Mouse (Mus musculus) hindbrain, embryonic 13.5 days (tissue): ENCODE data around the gene Grwd1. TPM values are rescaled to one million over a fixed set of nuclear protein-coding genes. Genes with fewer than 3 reads are reported as not detected.
A peak's percentile ranks its signal among the peaks of the same experiment; 100 is the strongest.

Source experiments
- ATAC-seq: fragments of 200-750 bp; cut with Nextera tagmentation; 2 replicates; pipeline ENCODE4 v1.8.0; 2017; ENCODE audit warnings: moderate TSS enrichment; ENCODE audit not compliant: low FRiP score
- H3K27ac ChIP-seq: fragments of 300-500 bp; sonication (generic); 2 replicates; pipeline ENCODE4 v1.5.1; 2015; ENCODE audit warnings: inconsistent platforms, mild to moderate bottlenecking, moderate library complexity
- H3K27me3 ChIP-seq: fragments of 300-500 bp; sonication (generic); 2 replicates; pipeline ENCODE4 v1.6.1; 2015; ENCODE audit warnings: mild to moderate bottlenecking, inconsistent platforms
- H3K36me3 ChIP-seq: fragments of 300-500 bp; sonication (generic); 2 replicates; pipeline ENCODE4 v1.6.1; 2015; ENCODE audit warnings: mild to moderate bottlenecking, inconsistent platforms
- H3K4me1 ChIP-seq: fragments of 300-500 bp; sonication (generic); replicated peaks from 2 replicates; pipeline ENCODE4 v1.6.1; 2015; ENCODE audit warnings: inconsistent platforms
- H3K4me2 ChIP-seq: fragments of 300-500 bp; sonication (generic); 2 replicates; pipeline ENCODE4 v1.6.1; 2015; ENCODE audit warnings: inconsistent platforms, mild to moderate bottlenecking, moderate library complexity
- H3K4me3 ChIP-seq: fragments of 300-500 bp; sonication (generic); 2 replicates; pipeline ENCODE4 v1.5.1; 2015; ENCODE audit warnings: mild to moderate bottlenecking, inconsistent platforms
- H3K9ac ChIP-seq: fragments of 300-500 bp; sonication (generic); 2 replicates; pipeline ENCODE4 v1.6.1; 2015; ENCODE audit warnings: mild to moderate bottlenecking, inconsistent platforms
- H3K9me3 ChIP-seq: fragments of 300-500 bp; sonication (generic); 2 replicates; pipeline ENCODE4 v1.6.1; 2016; ENCODE audit warnings: inconsistent platforms
- WGBS: fragments of 180-500 bp; shearing (Covaris S2); methylation state at CpG from one replicate; pipeline ENCODE4 v1.1.7; 2015; 5-methylcytosine and 5-hydroxymethylcytosine counted together
- polyA plus RNA-seq: library from polyadenylated mRNA; unstranded; fragments of >200 nt; fragmentation: Nextera tagmentation; extraction: Ambion mirVana; gene quantifications from 2 replicates; pipeline ENCODE4 v1.2.1, GENCODE M21; 2015

Gene Grwd1
- polyA plus RNA-seq, 1 experiment from 2014 or later: 37.5 TPM

DNA sequence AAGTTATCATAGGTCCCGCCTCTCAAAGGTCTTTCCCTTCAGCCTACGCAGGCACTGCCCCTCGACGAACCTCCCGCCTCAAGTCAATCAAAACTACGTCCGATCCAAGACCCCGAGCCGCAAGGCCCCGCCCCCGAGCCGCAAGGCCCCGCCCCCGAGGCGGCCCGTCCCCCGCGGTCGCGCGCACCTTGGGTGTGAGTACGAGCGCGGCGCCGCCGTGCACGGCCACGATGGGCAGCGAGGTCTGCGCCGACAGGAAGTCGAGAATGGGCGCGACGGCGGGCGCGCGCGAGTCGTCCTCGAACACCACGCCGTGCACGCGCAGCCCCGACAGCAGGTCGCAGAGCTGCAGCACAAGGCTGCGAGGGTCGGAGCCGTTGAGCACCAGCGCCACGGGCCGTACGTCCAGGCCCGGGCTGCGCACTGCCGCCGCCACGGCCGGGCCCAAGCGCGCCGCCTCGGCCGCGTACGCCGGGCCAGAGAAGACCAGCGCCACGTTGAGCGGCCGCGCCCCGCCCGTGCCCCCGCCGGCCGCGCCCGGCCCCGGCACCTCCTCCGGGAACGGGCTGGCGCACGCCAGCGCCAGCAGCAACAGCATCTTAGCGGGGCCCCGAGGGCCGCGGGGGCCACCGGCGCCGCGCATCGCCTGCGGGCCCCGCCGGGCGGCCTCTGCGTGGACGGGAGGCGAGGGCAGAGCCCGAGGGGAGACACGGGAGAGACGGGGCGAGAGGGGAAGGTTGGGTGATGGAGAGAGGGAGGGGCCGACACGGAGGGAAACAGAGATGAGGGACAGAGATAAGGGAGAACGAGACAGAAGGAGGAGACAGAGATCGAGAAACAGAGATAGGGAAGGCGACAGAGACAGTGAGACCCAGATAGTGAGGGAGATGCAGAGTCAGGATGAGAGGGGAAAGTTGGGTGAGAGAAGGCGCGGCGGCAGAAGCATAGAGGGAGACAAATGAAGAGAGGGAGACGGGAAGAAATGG, 35.5 kb upstream of the Grwd1 start:
- peak overlapping the region; percentile 65 for H3K4me3 ChIP-seq
- H3K9me3 ChIP-seq: no peaks in the 10 kb centered on the region
- H3K27me3 ChIP-seq: peaks cover 64% of the 10 kb centered on the region
- peaks cover 54% of the 10 kb centered on the region for H3K4me1 ChIP-seq
- peak overlapping the region; percentile 72 for H3K4me2 ChIP-seq
- H3K36me3 ChIP-seq: no peaks in the 10 kb centered on the region
- H3K27ac ChIP-seq: peak overlapping the region; percentile 45
- peak overlapping the region; percentile 83 for H3K9ac ChIP-seq
- WGBS: under 1% methylated on average over 91 of the region's 117 CpGs
- peak; percentile 33 for ATAC-seq

DNA sequence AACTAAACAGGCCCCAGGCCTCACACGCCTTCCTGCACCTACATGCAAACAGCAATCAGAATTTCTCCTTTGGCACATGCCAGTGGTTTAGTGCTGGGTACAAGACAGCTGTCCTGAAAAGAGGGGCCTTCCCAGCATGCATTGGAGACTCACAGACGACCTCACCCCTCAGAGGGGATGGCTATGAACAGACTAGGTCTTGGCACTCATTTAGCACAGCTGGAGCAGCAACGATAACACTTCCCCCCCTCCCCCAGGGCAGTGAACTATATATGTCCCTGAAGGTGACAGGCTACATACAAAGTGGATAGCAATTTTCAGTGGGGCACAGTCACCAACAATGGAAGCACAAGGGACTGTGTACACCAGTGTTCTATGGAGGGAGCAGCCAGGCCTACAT, 33.7 kb upstream of the Grwd1 start:
- Histone ChIP-seq H3K9ac (no peak overlapping the region), H3K9me3 (no peaks in the 10 kb centered on the region), H3K4me1 (peaks cover 45% of the 10 kb centered on the region), H3K4me3 (no peak overlapping the region), H3K27me3 (peaks cover 64% of the 10 kb centered on the region), H3K36me3 (no peaks in the 10 kb centered on the region), H3K27ac (no peak overlapping the region), H3K4me2 (no peak overlapping the region)
- no peak for ATAC-seq
- 52% methylated on average over 3 of the region's 3 CpGs for WGBS

GRCm38 (mm10) chr7:45862804-45863203, 32.1 kb upstream of the Grwd1 start:
- no peak overlapping the region for H3K4me2 ChIP-seq
- H3K27ac ChIP-seq: no peak overlapping the region
- no peaks in the 10 kb centered on the region for H3K9me3 ChIP-seq
- no peak overlapping the region for H3K9ac ChIP-seq
- no peak overlapping the region for H3K4me3 ChIP-seq
- H3K27me3 ChIP-seq: peaks cover 64% of the 10 kb centered on the region
- peaks cover 32% of the 10 kb centered on the region for H3K4me1 ChIP-seq
- no peak for ATAC-seq
- no peaks in the 10 kb centered on the region for H3K36me3 ChIP-seq
- WGBS: 90% methylated on average over 7 of the region's 7 CpGs

- Histone ChIP-seq H3K9ac (no peak overlapping the region), H3K4me3 (no peak overlapping the region), H3K4me2 (no peak overlapping the region), H3K9me3 (no peaks in the 10 kb centered on the region), H3K36me3 (no peaks in the 10 kb centered on the region), H3K4me1 (peaks cover 31% of the 10 kb centered on the region), H3K27me3 (peaks cover 81% of the 10 kb centered on the region), H3K27ac (no peak overlapping the region)
- no peak for ATAC-seq
- 64% methylated on average over 4 of the region's 4 CpGs for WGBS
Measured at GRCm38 (mm10) chr7:45859008-45859407, 28.3 kb upstream of the Grwd1 start.

- 1% methylated on average over 30 of the region's 30 CpGs for WGBS
Measured at GRCm38 (mm10) chr7:45856950-45857901, 26.5 kb upstream of the Grwd1 start.

DNA sequence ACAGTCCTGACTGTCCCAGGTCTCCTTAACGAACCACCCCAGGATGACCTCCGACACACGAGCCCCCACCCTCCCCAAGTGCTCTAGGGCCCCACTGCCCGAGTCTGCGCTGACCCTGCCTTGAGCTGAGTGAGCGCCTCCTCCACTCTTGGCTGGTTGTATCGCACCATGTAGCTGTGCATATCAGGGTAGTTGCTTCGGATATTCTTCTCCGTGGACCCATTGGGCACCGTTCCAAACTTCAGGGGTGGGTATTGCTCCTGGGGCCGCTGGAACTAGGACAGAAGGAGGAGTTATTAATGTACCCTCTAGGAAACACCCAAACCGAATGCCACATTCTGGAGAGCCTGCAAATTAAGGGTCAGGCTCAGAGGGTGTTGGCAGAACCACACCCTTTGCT, 22.3 kb upstream of the Grwd1 start:
- Histone ChIP-seq H3K4me1 (peaks cover 18% of the 10 kb centered on the region), H3K4me3 (no peak overlapping the region), H3K9ac (no peak overlapping the region), H3K9me3 (no peaks in the 10 kb centered on the region), H3K27me3 (peaks cover 61% of the 10 kb centered on the region), H3K27ac (no peak overlapping the region), H3K36me3 (peaks cover 2% of the 10 kb centered on the region; the same call in 1 of the 2 replicates), H3K4me2 (no peak overlapping the region)
- no peak for ATAC-seq
- 86% methylated on average over 12 of the region's 12 CpGs for WGBS

More at GRCm38 (mm10) chr7:45856950-45857901, 26.5 kb upstream of the Grwd1 start:
- Histone ChIP-seq H3K9ac (peak overlapping the region; percentile 59), H3K4me3 (peak overlapping the region; percentile 29), H3K27me3 (peaks cover 73% of the 10 kb centered on the region), H3K9me3 (no peaks in the 10 kb centered on the region), H3K36me3 (peaks cover 2% of the 10 kb centered on the region; the same call in 1 of the 2 replicates), H3K4me2 (peak overlapping the region; percentile 49), H3K27ac (no peak overlapping the region), H3K4me1 (peaks cover 29% of the 10 kb centered on the region)
- no peak for ATAC-seq

DNA sequence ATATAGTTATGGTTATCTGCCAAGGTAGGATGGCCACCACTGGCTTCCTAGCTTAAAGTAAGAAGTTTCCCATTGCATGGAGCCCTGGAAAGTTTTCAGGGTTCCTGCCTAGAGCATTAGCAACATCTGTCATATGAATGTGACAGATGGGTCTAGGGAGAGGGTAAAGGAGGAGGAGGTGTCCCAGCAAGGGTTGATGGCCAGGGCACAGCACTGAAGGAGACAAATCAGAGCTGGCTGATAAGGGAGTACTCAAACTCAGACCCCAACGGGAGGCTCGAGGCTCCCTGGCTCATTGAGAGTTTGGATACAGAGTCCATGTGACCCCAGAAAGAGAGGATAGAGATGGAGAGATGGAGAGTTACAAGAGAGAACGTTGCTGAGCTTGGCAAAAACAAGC, 19.9 kb upstream of the Grwd1 start:
- no peak for ATAC-seq
- no peak overlapping the region for H3K4me3 ChIP-seq
- H3K27me3 ChIP-seq: peaks cover 43% of the 10 kb centered on the region
- 80% methylated on average over 3 of the region's 3 CpGs for WGBS
- no peak overlapping the region for H3K9ac ChIP-seq
- H3K27ac ChIP-seq: no peak overlapping the region
- H3K4me1 ChIP-seq: 0 out of 2 replicates have a peak, but pooled peaks cover 4% of the 10 kb centered on the region
- H3K4me2 ChIP-seq: no peak overlapping the region
- peaks cover 2% of the 10 kb centered on the region; the same call in 1 of the 2 replicates for H3K36me3 ChIP-seq
- H3K9me3 ChIP-seq: no peaks in the 10 kb centered on the region

- Histone ChIP-seq H3K9me3 (no peaks in the 10 kb centered on the region), H3K27me3 (peaks cover 48% of the 10 kb centered on the region), H3K4me1 (0 out of 2 replicates have a peak, but pooled peaks cover 4% of the 10 kb centered on the region), H3K27ac (no peak overlapping the region; the same call in 1 of the 2 replicates), H3K36me3 (peaks cover 2% of the 10 kb centered on the region; the same call in 1 of the 2 replicates), H3K9ac (no peak overlapping the region; the same call in 1 of the 2 replicates), H3K4me3 (no peak overlapping the region), H3K4me2 (no peak overlapping the region)
- WGBS: 4% methylated on average over 6 of the region's 6 CpGs
- ATAC-seq: no peak
Measured at GRCm38 (mm10) chr7:45848447-45849027, 17.8 kb upstream of the Grwd1 start.

GRCm38 (mm10) chr7:45842950-45843744, 12.4 kb upstream of the Grwd1 start:
- no peaks in the 10 kb centered on the region for H3K4me1 ChIP-seq
- peaks cover 59% of the 10 kb centered on the region for H3K27me3 ChIP-seq
- no peak overlapping the region for H3K4me2 ChIP-seq
- ATAC-seq: no peak
- 88% methylated on average over 10 of the region's 10 CpGs for WGBS
- no peak overlapping the region for H3K27ac ChIP-seq
- H3K4me3 ChIP-seq: no peak overlapping the region
- H3K9ac ChIP-seq: no peak overlapping the region
- H3K9me3 ChIP-seq: no peaks in the 10 kb centered on the region
- H3K36me3 ChIP-seq: no peaks in the 10 kb centered on the region; the same call in 1 of the 2 replicates

DNA sequence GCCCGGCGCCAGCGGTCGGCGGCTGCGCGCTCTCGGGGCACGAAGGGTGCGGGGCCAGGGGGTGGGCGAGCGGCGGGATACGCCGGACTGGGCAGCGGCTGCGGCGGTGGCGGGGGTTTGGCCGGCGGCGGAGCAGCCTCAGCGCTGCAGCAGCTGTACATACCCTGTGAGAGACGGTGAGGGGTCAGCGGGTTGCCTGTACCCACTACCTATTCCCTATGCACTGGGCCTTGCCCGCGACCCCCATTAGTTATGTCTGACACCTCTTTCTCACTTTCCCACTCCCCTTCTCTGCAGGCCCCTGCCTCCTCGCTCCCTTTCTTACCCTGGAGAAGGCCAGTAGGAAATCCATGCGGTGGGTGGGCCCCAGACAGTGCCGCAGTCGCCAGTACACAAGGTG, 3.2 kb upstream of the Grwd1 start:
- 5% methylated on average over 12 of the region's 31 CpGs for WGBS

More for the DNA sequence above, 3.2 kb upstream of the Grwd1 start:
- H3K4me3 ChIP-seq: peak overlapping the region; percentile 39
- H3K4me1 ChIP-seq: peaks cover 40% of the 10 kb centered on the region
- H3K4me2 ChIP-seq: peak overlapping the region; percentile 51
- H3K9me3 ChIP-seq: no peaks in the 10 kb centered on the region
- no peak for ATAC-seq
- H3K27ac ChIP-seq: no peak overlapping the region
- 0 out of 2 replicates have a peak, but pooled peaks cover 4% of the 10 kb centered on the region for H3K36me3 ChIP-seq
- peaks cover 67% of the 10 kb centered on the region for H3K27me3 ChIP-seq
- peak overlapping the region; percentile 51 for H3K9ac ChIP-seq
